Mouse (Mus musculus) fat pad, adult 2 months (tissue): ENCODE data around the gene Usp17le.
"Not testable (repeated sequence)": the region's sequence is repeated elsewhere in the genome, so short reads cannot be mapped to it uniquely, and the experiment has no call there.

ENCODE experiments used
- DNase-seq: peaks from one replicate; pipeline ENCODE4 v3.0.0-alpha.2; 2011; ENCODE audit warnings: low read depth, low spot score; ENCODE audit errors: extremely low read depth

The Usp17le gene

GRCm38 (mm10) chr7:104777370-104777769, at the start of gene Usp17le:
Usp17le (minus strand) TSS chr7:104777470.
- DNase-seq: not testable (repeated sequence)

GRCm38 (mm10) chr7:104810335-104810734, 33.1 kb upstream of the Usp17le start:
- DNase-seq: not testable (repeated sequence)

GRCm38 (mm10) chr7:104790796-104791195, 13.5 kb upstream of the Usp17le start:
- DNase-seq: no peak
